ENCODE assay signal across 8 mouse cellular contexts in genomic region chr11:105362041-105362765, GRCm38 (mm10).
A peak's percentile ranks its signal among the peaks of the same experiment; 100 is the strongest.
DNase-seq lines count a peak whose midpoint lies in the region.

No protein-coding gene starts in this region.

- peak; percentile 93 for DNase-seq in heart, adult 11 months
- DNase-seq in heart, postnatal 14 days, result no peak
- peak; percentile 29 for DNase-seq in layer of hippocampus, adult 11-12 months (ENCODE audit: low spot score)
- DNase-seq in layer of hippocampus, adult 9-11 months, result no peak
- DNase-seq in right cerebral cortex, postnatal 4 days, result peak; percentile 44
- no peak for DNase-seq in right cerebral cortex, postnatal 36 days (ENCODE audit: low spot score in 2 of 2)
- DNase-seq in lung, postnatal 36 days, result peak; percentile 45
- DNase-seq in ovary, postnatal 10 days (ENCODE audit: low spot score), result no peak

- intact Hi-C loops in heart, postnatal 14 days (cut with DNase I), result loop anchor here (5.0 kb wide), 3 partner anchors 280 to 550 kb away; no protein-coding TSS in a partner anchor

Comparison
In these comparisons a context has a peak if more than half of its experiments do, and no peak if none do; other contexts are left out.
1. DNase-seq: peak in heart, adult 11 months (single experiment), layer of hippocampus, adult 11-12 months (single experiment), right cerebral cortex, postnatal 4 days (single experiment) and lung, postnatal 36 days (single experiment); none in heart, postnatal 14 days (0 of 2), layer of hippocampus, adult 9-11 months (single experiment), right cerebral cortex, postnatal 36 days (0 of 2) and ovary, postnatal 10 days (single experiment).